Mouse (Mus musculus) small intestine, adult 2 months (tissue): Measurements from ENCODE around the gene Astn2.

Source experiments
- CTCF ChIP-seq: fragments of 200-500 bp; IDR thresholded peaks from 2 replicates; pipeline ENCODE4 v1.5.1; 2012; ENCODE audit warnings: low read depth, mild to moderate bottlenecking, control low read depth, inconsistent platforms, low read length, moderate library complexity, mixed read lengths; ENCODE audit not compliant: insufficient replicate concordance, insufficient read length; ENCODE audit errors: extremely low read depth
- POLR2A ChIP-seq: fragments of 200-500 bp; IDR thresholded peaks from 2 replicates; pipeline ENCODE4 v1.6.1; 2012; ENCODE audit warnings: low read depth, mild to moderate bottlenecking, control low read depth, inconsistent platforms, low read length, moderate library complexity

DNA sequence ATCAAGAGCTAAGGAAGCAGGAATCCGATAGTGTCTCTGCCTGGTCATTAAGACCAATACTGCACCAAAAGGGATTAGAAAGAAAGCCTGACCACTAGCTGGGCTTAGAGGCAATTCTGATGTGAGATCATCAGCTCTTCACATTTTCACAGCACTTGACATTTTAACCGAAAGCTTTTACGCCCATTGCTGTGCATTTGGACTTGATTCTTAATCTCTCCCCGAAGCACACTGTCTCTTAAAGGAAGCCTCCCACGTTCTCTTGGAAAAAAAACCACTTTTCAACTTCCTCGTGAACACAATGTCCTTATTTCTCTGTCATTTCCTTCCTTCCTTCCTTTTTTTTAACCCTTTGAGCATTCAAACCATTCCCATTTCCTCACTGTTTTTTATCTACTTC is 680.0 kb downstream of the Astn2 start:
- TF ChIP-seq POLR2A (no peak), CTCF (no peak)
